Mouse (Mus musculus) limb, embryonic 14.5 days (tissue): ENCODE results near the gene Olfr553. TPM values are rescaled to one million over a fixed set of nuclear protein-coding genes. Genes with fewer than 3 reads are reported as not detected.
"Not testable (repeated sequence)": the region's sequence is repeated elsewhere in the genome, so short reads cannot be mapped to it uniquely, and the experiment has no call there.

Source experiments
- ATAC-seq: fragments of 200-750 bp; cut with Nextera tagmentation; 2 replicates; pipeline ENCODE4 v1.8.0; 2017; ENCODE audit warnings: low read depth, moderate number of reproducible peaks, moderate TSS enrichment; ENCODE audit not compliant: low FRiP score
- DNase-seq: peaks from one replicate; pipeline ENCODE4 v3.0.0-alpha.2; 2015; ENCODE audit warnings: low spot score
- H3K27ac ChIP-seq: fragments of 300-500 bp; sonication (generic); replicated peaks from 2 replicates; pipeline ENCODE4 v1.5.1; 2014; ENCODE audit warnings: low read depth, mild to moderate bottlenecking, low read length, moderate library complexity, mixed read lengths
- H3K27me3 ChIP-seq: fragments of 300-500 bp; sonication (generic); 2 replicates; pipeline ENCODE4 v1.6.1; 2014; ENCODE audit warnings: low read length, mixed read lengths; ENCODE audit not compliant: control insufficient read depth, insufficient read depth
- H3K36me3 ChIP-seq: fragments of 300-500 bp; sonication (generic); 2 replicates; pipeline ENCODE4 v1.6.1; 2014; ENCODE audit warnings: mild to moderate bottlenecking, low read length, moderate library complexity, mixed read lengths; ENCODE audit not compliant: control insufficient read depth, insufficient read depth
- H3K4me1 ChIP-seq: fragments of 300-500 bp; sonication (generic); 2 replicates; pipeline ENCODE4 v1.6.1; 2014; ENCODE audit warnings: antibody characterized with exemption, low read length, mixed read lengths; ENCODE audit not compliant: control insufficient read depth, insufficient read depth
- H3K4me2 ChIP-seq: fragments of 300-500 bp; sonication (generic); replicated peaks from 2 replicates; pipeline ENCODE4 v1.6.1; 2014; ENCODE audit warnings: low read depth, mild to moderate bottlenecking, low read length, moderate library complexity; ENCODE audit not compliant: severe bottlenecking
- H3K4me3 ChIP-seq: fragments of 300-500 bp; sonication (generic); replicated peaks from 2 replicates; pipeline ENCODE4 v1.5.1; 2014; ENCODE audit warnings: low read length
- H3K9ac ChIP-seq: fragments of 300-500 bp; sonication (generic); 2 replicates; pipeline ENCODE4 v1.6.1; 2014; ENCODE audit warnings: mild to moderate bottlenecking, low read depth, low read length, moderate library complexity; ENCODE audit not compliant: severe bottlenecking
- H3K9me3 ChIP-seq: fragments of 300-500 bp; sonication (generic); 2 replicates; pipeline ENCODE4 v1.6.1; 2016; ENCODE audit warnings: low read length; ENCODE audit not compliant: control insufficient read depth
- POLR2A ChIP-seq: fragments of 200-500 bp; IDR thresholded peaks from 2 replicates; pipeline ENCODE4 v1.8.0; 2012; ENCODE audit warnings: inconsistent platforms, mild to moderate bottlenecking, moderate library complexity, borderline replicate concordance; ENCODE audit not compliant: insufficient read depth, insufficient read length; ENCODE audit errors: extremely low read depth
- WGBS: fragments of 180-500 bp; shearing (Covaris S2); extraction: QIAGEN DNeasy Blood & Tissue Kit; methylation state at CpG from one replicate; pipeline ENCODE4 v1.1.7; 2014; 5-methylcytosine and 5-hydroxymethylcytosine counted together
- polyA plus RNA-seq, 2 experiments: library from polyadenylated mRNA; depleted of rRNA in 1 of 2; stranded (reverse) in 1 of 2; unstranded in 1 of 2; fragments of >200 nt; fragmentation: Nextera tagmentation in 1 of 2; extraction: Ambion mirVana in 1 of 2; gene quantifications; 2 replicates each; pipeline versions ENCODE4 v1.2.1 to v1.2.3; 2012 to 2014

Olfr553 gene
- polyA plus RNA-seq, 2 experiments, result not detected

GRCm38 (mm10) chr7:102636665-102637064, 18.6 kb upstream of the Olfr553 start:
- H3K4me1 ChIP-seq, result no peaks in the 10 kb centered on the region
- no peak overlapping the region for H3K4me3 ChIP-seq
- H3K36me3 ChIP-seq, result no peaks in the 10 kb centered on the region
- no peak for TF ChIP-seq POLR2A
- WGBS, result 33% methylated on average over 3 of the region's 3 CpGs
- no peak for DNase-seq
- no peaks in the 10 kb centered on the region for H3K9me3 ChIP-seq
- no peak for ATAC-seq
- no peak overlapping the region for H3K27ac ChIP-seq
- H3K27me3 ChIP-seq, result no peaks in the 10 kb centered on the region
- no peak overlapping the region for H3K9ac ChIP-seq
- no peak overlapping the region for H3K4me2 ChIP-seq

DNA sequence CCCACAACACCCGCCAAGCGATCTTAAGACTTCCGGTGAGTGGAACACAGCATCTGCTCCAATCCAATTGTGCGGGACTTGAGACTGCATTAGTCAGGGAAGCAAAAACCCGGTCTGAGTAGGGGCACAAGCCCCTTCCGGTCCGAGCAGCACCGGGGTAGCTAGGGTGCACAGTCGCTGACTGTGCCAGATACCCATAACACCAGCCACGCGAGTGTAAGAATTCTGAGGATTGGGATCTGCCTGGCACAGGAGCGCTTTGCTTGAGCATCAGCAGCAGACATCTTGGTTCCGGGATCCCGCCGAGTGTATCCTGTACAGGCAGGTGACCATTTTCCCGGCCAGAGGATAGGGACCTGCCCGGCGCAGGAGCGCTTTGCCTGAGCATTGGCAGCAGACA, 2.4 kb upstream of the Olfr553 start:
- not testable (repeated sequence) for ATAC-seq

GRCm38 (mm10) chr7:102619608-102620007, 1.6 kb upstream of the Olfr553 start:
- H3K27me3 ChIP-seq, result no peaks in the 10 kb centered on the region
- no peaks in the 10 kb centered on the region for H3K4me1 ChIP-seq
- no peak overlapping the region for H3K4me3 ChIP-seq
- H3K9me3 ChIP-seq, result no peaks in the 10 kb centered on the region
- ATAC-seq, result no peak
- 69% methylated on average over 5 of the region's 5 CpGs for WGBS
- H3K4me2 ChIP-seq, result no peak overlapping the region
- no peak for TF ChIP-seq POLR2A
- DNase-seq, result peak; percentile 20
- H3K27ac ChIP-seq, result no peak overlapping the region
- no peaks in the 10 kb centered on the region for H3K36me3 ChIP-seq
- no peak overlapping the region for H3K9ac ChIP-seq

More for the DNA sequence above, 2.4 kb upstream of the Olfr553 start:
- WGBS, result 85% methylated on average over 15 of the region's 19 CpGs
- not testable (repeated sequence) for H3K4me2 ChIP-seq, H3K4me1 ChIP-seq, H3K9ac ChIP-seq, H3K9me3 ChIP-seq, H3K27me3 ChIP-seq, H3K4me3 ChIP-seq, DNase-seq, H3K36me3 ChIP-seq, H3K27ac ChIP-seq

DNA sequence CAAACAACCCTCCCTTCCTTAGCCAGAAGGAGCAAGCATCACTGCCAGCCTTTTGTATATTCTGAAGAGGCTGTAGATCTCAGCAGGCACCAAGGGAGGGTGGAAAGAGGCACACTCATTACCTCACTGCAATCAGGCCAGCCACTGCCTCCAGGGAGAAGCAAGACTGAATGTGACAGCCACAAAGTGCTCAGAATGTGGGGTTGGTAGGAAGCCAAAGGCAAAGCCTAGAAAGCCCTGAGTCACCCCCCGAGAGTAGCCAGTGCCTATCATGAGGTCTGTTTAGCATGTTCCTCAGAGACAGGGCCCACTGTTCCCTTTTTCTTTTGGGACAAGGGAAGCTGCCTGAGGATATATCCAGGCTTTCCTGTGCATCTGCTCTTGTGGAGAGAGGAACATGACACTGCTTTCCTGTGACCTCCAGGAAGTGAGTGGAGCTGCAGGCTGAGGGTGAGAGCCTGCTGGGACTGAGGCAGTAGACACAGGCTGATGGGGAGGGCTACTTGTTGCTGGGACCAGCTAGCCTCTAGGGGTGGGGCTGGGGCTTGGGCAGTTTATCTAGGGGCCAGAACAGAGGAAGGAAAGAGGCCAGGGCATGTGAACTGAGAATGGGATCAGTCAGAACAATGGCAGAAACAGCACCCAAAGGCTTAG, 20.5 kb downstream of the Olfr553 start, which contains the start of gene Olfr552:
Gene Olfr552, plus strand, starts transcription at position 393 of the 654 bp plus-strand sequence.
- no peak within 1 kb of the TSS for H3K4me3 ChIP-seq
- WGBS, result 67% methylated on average over 1 of the region's 1 CpGs
- TF ChIP-seq POLR2A, result no peak
- H3K27me3 ChIP-seq, result no peaks in the 10 kb centered on the region
- no peak within 1 kb of the TSS for H3K27ac ChIP-seq
- DNase-seq (no peak), ATAC-seq (no peak)
- no peak within 1 kb of the TSS for H3K9ac ChIP-seq
- H3K36me3 ChIP-seq, result no peaks in the 10 kb centered on the region
- no peak within 1 kb of the TSS for H3K4me2 ChIP-seq
- no peaks in the 10 kb centered on the region for H3K4me1 ChIP-seq
- no peaks in the 10 kb centered on the region for H3K9me3 ChIP-seq

DNA sequence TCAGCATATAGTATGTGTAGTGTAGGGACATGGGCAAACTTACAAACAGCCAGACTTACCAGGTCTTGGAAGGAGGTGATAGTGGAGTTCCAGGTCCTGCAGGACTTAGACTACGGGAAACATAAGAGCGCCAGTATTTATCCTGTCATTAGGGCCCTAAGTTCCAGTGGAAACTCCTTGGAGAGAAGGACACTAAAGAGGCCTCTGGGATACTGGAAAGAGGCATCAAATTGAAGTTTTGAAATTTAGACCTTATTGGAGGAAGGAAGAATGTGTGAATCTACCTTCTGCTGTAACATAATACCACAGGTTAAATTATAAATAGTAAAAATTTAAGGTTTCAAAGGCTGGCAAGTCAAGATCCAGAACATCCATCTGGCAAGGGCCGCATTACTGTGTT, 26.2 kb downstream of the Olfr553 start, which contains the start of gene Olfr551:
Gene Olfr551, minus strand, starts transcription at position 101 of the 400 bp plus-strand sequence.
- ATAC-seq (no peak), DNase-seq (no peak)
- no peak for TF ChIP-seq POLR2A
- no peak within 1 kb of the TSS for H3K4me2 ChIP-seq
- 87% methylated on average over 3 of the region's 3 CpGs for WGBS
- no peaks in the 10 kb centered on the region for H3K27me3 ChIP-seq
- H3K9ac ChIP-seq, result no peak within 1 kb of the TSS
- H3K4me3 ChIP-seq, result no peak within 1 kb of the TSS
- no peaks in the 10 kb centered on the region for H3K36me3 ChIP-seq
- H3K27ac ChIP-seq, result no peak within 1 kb of the TSS
- no peaks in the 10 kb centered on the region for H3K9me3 ChIP-seq
- H3K4me1 ChIP-seq, result no peaks in the 10 kb centered on the region
